Mouse (Mus musculus) heart, adult 2 months (tissue): ENCODE measurements at regions not wholly inside any gene's neighbourhood (a gene's known extent, or its start where the extent isn't known, plus 50 kb on each side); places are given as distances from the start of the nearest gene placed in this dataset.

Experiments used
- DNase-seq, 2 experiments: peaks; one replicate each; pipeline ENCODE4 v3.0.0; 2021
- H3K27ac ChIP-seq: fragments of 200-600 bp; 2 replicates; pipeline ENCODE4 v1.8.1; 2022
- H3K27me3 ChIP-seq: fragments of 200-500 bp; 2 replicates; pipeline ENCODE4 v1.6.1; 2012; ENCODE audit warnings: mild to moderate bottlenecking, low read length, inconsistent platforms, mixed read lengths; ENCODE audit not compliant: control insufficient read depth, insufficient read depth
- H3K36me3 ChIP-seq: fragments of 200-500 bp; 2 replicates; pipeline ENCODE4 v1.6.1; 2012; ENCODE audit warnings: low read length, inconsistent platforms; ENCODE audit not compliant: control insufficient read depth, insufficient read depth
- H3K4me1 ChIP-seq: fragments of 200-500 bp; 2 replicates; pipeline ENCODE4 v1.6.1; 2011; ENCODE audit warnings: low read length; ENCODE audit not compliant: control insufficient read depth, insufficient read depth
- H3K4me3 ChIP-seq: fragments of 200-600 bp; 2 replicates; pipeline ENCODE4 v1.8.1; 2022
- H3K79me2 ChIP-seq: fragments of 200-500 bp; replicated peaks from 2 replicates; pipeline ENCODE4 v1.6.1; 2012; ENCODE audit warnings: mild to moderate bottlenecking, inconsistent platforms, low read length, moderate library complexity, mixed read lengths; ENCODE audit not compliant: control insufficient read depth, insufficient read depth
- H3K9ac ChIP-seq: fragments of 200-500 bp; 2 replicates; pipeline ENCODE4 v1.6.1; 2012; ENCODE audit warnings: low read depth, mild to moderate bottlenecking, control low read depth, inconsistent platforms, low read length, mixed read lengths
- CTCF ChIP-seq: fragments of 200-600 bp; IDR thresholded peaks from 2 replicates; pipeline ENCODE4 v1.8.1; 2022; ENCODE audit warnings: antibody characterized with exemption, mild to moderate bottlenecking, moderate library complexity
- EP300 ChIP-seq: fragments of 200-500 bp; IDR thresholded peaks from 2 replicates; pipeline ENCODE4 v1.6.1; 2011; ENCODE audit warnings: low read depth, low read length, control low read depth; ENCODE audit not compliant: insufficient read depth
- POLR2A ChIP-seq: fragments of 200-500 bp; IDR thresholded peaks from 2 replicates; pipeline ENCODE4 v1.6.1; 2011; ENCODE audit warnings: mild to moderate bottlenecking, low read depth, low read length, control low read depth; ENCODE audit not compliant: insufficient read depth
- WGBS: fragments of 180-500 bp; shearing (Covaris S2); methylation state at CpG from one replicate; pipeline ENCODE4 v1.1.7; 2018; 5-methylcytosine and 5-hydroxymethylcytosine counted together
- intact Hi-C: fragments of 180-260 bp; cut with DNase I; formaldehyde crosslinking; loops from one replicate; pipeline ENCODE4 v1.15.1; 2025

- no peak overlapping the region; the same call in 1 of the 2 replicates for H3K27ac ChIP-seq
- DNase-seq: peak; percentile 26 to 51
- H3K9ac ChIP-seq: no peak overlapping the region
Measured at GRCm38 (mm10) chr5:51866002-51866401, 298.5 kb upstream of the Ppargc1a start.

GRCm38 (mm10) chr5:51860496-51860895, 293.0 kb upstream of the Ppargc1a start:
- TF ChIP-seq CTCF (no peak), POLR2A (no peak), EP300 (no peak)
- intact Hi-C loops: no loop called here
- 69% methylated on average over 5 of the region's 5 CpGs for WGBS
- H3K36me3 ChIP-seq: no peaks in the 10 kb centered on the region
- no peaks in the 10 kb centered on the region for H3K27me3 ChIP-seq
- DNase-seq: no peak
- no peaks in the 10 kb centered on the region for H3K79me2 ChIP-seq
- no peak overlapping the region for H3K4me3 ChIP-seq
- H3K4me1 ChIP-seq: no peaks in the 10 kb centered on the region
- no peak overlapping the region for H3K27ac ChIP-seq
- H3K9ac ChIP-seq: no peak overlapping the region

More at GRCm38 (mm10) chr5:51866002-51866401, 298.5 kb upstream of the Ppargc1a start:
- no peak for TF ChIP-seq POLR2A
- no peak for TF ChIP-seq CTCF
- H3K36me3 ChIP-seq: no peaks in the 10 kb centered on the region
- no peak overlapping the region for H3K4me3 ChIP-seq
- intact Hi-C loops: loop anchor here (2.0 kb wide), 1 partner anchor 33 kb away; no protein-coding TSS in a partner anchor
- no peaks in the 10 kb centered on the region for H3K27me3 ChIP-seq
- no peaks in the 10 kb centered on the region for H3K79me2 ChIP-seq
- WGBS: 25% methylated on average over 2 of the region's 2 CpGs
- H3K4me1 ChIP-seq: peaks cover 1% of the 10 kb centered on the region; the same call in 1 of the 2 replicates

GRCm38 (mm10) chr5:51853456-51854124, 286.1 kb upstream of the Ppargc1a start:
- 54% methylated on average over 9 of the region's 9 CpGs for WGBS

GRCm38 (mm10) chr5:51850091-51850490, 282.6 kb upstream of the Ppargc1a start:
- TF ChIP-seq CTCF (no peak), POLR2A (no peak), EP300 (no peak)
- 89% methylated on average over 9 of the region's 9 CpGs for WGBS

More at GRCm38 (mm10) chr5:51853456-51854124, 286.1 kb upstream of the Ppargc1a start:
- H3K79me2 ChIP-seq: no peaks in the 10 kb centered on the region
- H3K4me3 ChIP-seq: no peak overlapping the region
- no peaks in the 10 kb centered on the region for H3K4me1 ChIP-seq
- no peak for DNase-seq
- no peak overlapping the region for H3K9ac ChIP-seq
- H3K27ac ChIP-seq: no peak overlapping the region
- TF ChIP-seq CTCF: 0 out of 2 replicates have a peak, but pooled peaks have one; percentile 19
- TF ChIP-seq EP300: no peak
- TF ChIP-seq POLR2A: no peak
- no peaks in the 10 kb centered on the region for H3K36me3 ChIP-seq
- H3K27me3 ChIP-seq: no peaks in the 10 kb centered on the region
- intact Hi-C loops: no loop called here

GRCm38 (mm10) chr5:51849236-51849635, 281.7 kb upstream of the Ppargc1a start:
- Histone ChIP-seq H3K27me3 (no peaks in the 10 kb centered on the region), H3K4me1 (no peaks in the 10 kb centered on the region), H3K79me2 (no peaks in the 10 kb centered on the region), H3K36me3 (no peaks in the 10 kb centered on the region), H3K27ac (no peak overlapping the region), H3K4me3 (no peak overlapping the region), H3K9ac (no peak overlapping the region)
- WGBS: 72% methylated on average over 5 of the region's 5 CpGs
- no peak for DNase-seq
- TF ChIP-seq CTCF: no peak
- TF ChIP-seq EP300: no peak
- no peak for TF ChIP-seq POLR2A
- intact Hi-C loops: no loop called here

More at GRCm38 (mm10) chr5:51850091-51850490, 282.6 kb upstream of the Ppargc1a start:
- intact Hi-C loops: no loop called here
- H3K27me3 ChIP-seq: no peaks in the 10 kb centered on the region
- no peaks in the 10 kb centered on the region for H3K4me1 ChIP-seq
- H3K9ac ChIP-seq: no peak overlapping the region
- no peak overlapping the region for H3K4me3 ChIP-seq
- no peaks in the 10 kb centered on the region for H3K79me2 ChIP-seq
- no peak for DNase-seq
- H3K36me3 ChIP-seq: no peaks in the 10 kb centered on the region
- H3K27ac ChIP-seq: no peak overlapping the region

GRCm38 (mm10) chr5:51842189-51842588, 274.7 kb upstream of the Ppargc1a start:
- H3K36me3 ChIP-seq: no peaks in the 10 kb centered on the region
- H3K9ac ChIP-seq: no peak overlapping the region
- H3K4me3 ChIP-seq: no peak overlapping the region
- no peak overlapping the region for H3K27ac ChIP-seq
- intact Hi-C loops: no loop called here
- H3K27me3 ChIP-seq: no peaks in the 10 kb centered on the region
- no peaks in the 10 kb centered on the region for H3K79me2 ChIP-seq
- no peaks in the 10 kb centered on the region; the same call in 1 of the 2 replicates for H3K4me1 ChIP-seq
- no peak for DNase-seq
- 59% methylated on average over 5 of the region's 5 CpGs for WGBS
- TF ChIP-seq EP300: no peak
- TF ChIP-seq POLR2A: no peak
- TF ChIP-seq CTCF: no peak
